9 mouse cellular contexts compared by ENCODE assay signal in the genomic region with DNA sequence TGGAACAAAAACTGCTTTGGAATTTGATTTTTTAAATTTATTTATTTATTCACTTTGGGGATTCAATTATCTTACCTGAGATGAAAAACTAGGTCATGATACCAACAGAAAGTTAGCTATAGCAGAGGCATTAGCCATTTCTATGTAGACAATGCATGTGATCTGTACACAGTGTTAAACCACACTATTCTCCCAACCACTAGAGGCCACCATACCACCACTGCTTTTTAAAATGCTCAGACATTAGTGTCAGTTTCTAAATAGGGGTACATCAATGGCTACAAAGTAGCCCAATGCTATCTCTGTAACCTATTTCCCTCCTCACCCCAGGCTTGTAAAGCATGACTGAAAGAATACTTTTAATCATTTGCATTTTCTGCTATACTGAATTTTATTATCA. TPM values are rescaled to one million over a fixed set of nuclear protein-coding genes. Genes with fewer than 3 reads are reported as not detected.
DNase-seq lines count a peak whose midpoint lies in the region; ATAC-seq and TF ChIP-seq lines count a peak whose summit lies in the region.
"Had no signal": no experiment of that assay in that cellular context is flagged by ENCODE, and none has a peak within 500 bp of the region (broad histone marks: within the 10 kb centered on the region; RNA-seq: fewer than 3 reads in every experiment).

No protein-coding gene starts in this region.

- TF ChIP-seq CTCF in hindbrain, postnatal 0 days (IDR thresholded peaks at IDR 0.05; ENCODE audit: low read depth), result peak; percentile 67

- H3K4me2 ChIP-seq in hindbrain, embryonic 11.5 days (replicated peaks; ENCODE audit: low read depth, low read length), result no peak overlapping the region
- no peak overlapping the region for H3K4me2 ChIP-seq in hindbrain, embryonic 12.5 days (replicated peaks)
- H3K4me2 ChIP-seq in hindbrain, postnatal 0 days (ENCODE audit: low read depth, low read length), result no peak overlapping the region

- DNase-seq in hindbrain, embryonic 11.5 days (ENCODE audit: low spot score), result peak; percentile 26
- DNase-seq in CD4-positive helper T cell, adult 2 months (ENCODE audit: low read depth, low spot score), result peak; percentile 22
- DNase-seq in T-cell, adult 2 months (ENCODE audit: low spot score), result peak; percentile 5
- DNase-seq in hindbrain, postnatal 0 days (ENCODE audit: low spot score), result peak; percentile 34
- no peak for DNase-seq in kidney, postnatal 25 days
- DNase-seq in right cerebral cortex, postnatal 10 days (ENCODE audit: low spot score in 2 of 2), result no peak
- no peak for DNase-seq in ovary, adult 18-20 months (ENCODE audit: low spot score)

- ATAC-seq in hindbrain, embryonic 11.5 days (ENCODE audit: low FRiP score), result no peak; the same call in 1 of the 2 replicates
- no peak for ATAC-seq in hindbrain, embryonic 12.5 days (ENCODE audit: low FRiP score)
- ATAC-seq in hindbrain, postnatal 0 days, result no peak

- H3K36me3 ChIP-seq in hindbrain, embryonic 11.5 days (ENCODE audit: control insufficient read depth, insufficient read depth, low read length), result no peaks in the 10 kb centered on the region
- peaks cover 41% of the 10 kb centered on the region for H3K36me3 ChIP-seq in hindbrain, embryonic 12.5 days
- H3K36me3 ChIP-seq in hindbrain, postnatal 0 days (ENCODE audit: insufficient read depth, low read length), result peaks cover 29% of the 10 kb centered on the region

- H3K4me3 ChIP-seq in hindbrain, embryonic 11.5 days (ENCODE audit: low read depth, low read length), result no peak overlapping the region
- no peak overlapping the region for H3K4me3 ChIP-seq in hindbrain, embryonic 12.5 days
- H3K4me3 ChIP-seq in hindbrain, postnatal 0 days (ENCODE audit: low read length), result no peak overlapping the region

- H3K9ac ChIP-seq in hindbrain, embryonic 11.5 days (ENCODE audit: low read depth, low read length), result no peak overlapping the region
- H3K9ac ChIP-seq in hindbrain, embryonic 12.5 days, result no peak overlapping the region
- H3K9ac ChIP-seq in hindbrain, postnatal 0 days (replicated peaks; ENCODE audit: low read length), result no peak overlapping the region

- no peak overlapping the region for H3K27ac ChIP-seq in hindbrain, embryonic 11.5 days (ENCODE audit: low read depth, low read length)
- no peak overlapping the region for H3K27ac ChIP-seq in hindbrain, embryonic 12.5 days
- H3K27ac ChIP-seq in hindbrain, postnatal 0 days, result no peak overlapping the region
- H3K27ac ChIP-seq: macrophage had no signal

- no peaks in the 10 kb centered on the region for H3K27me3 ChIP-seq in hindbrain, embryonic 11.5 days (ENCODE audit: control insufficient read depth, insufficient read depth, low read length)
- no peaks in the 10 kb centered on the region for H3K27me3 ChIP-seq in hindbrain, embryonic 12.5 days
- no peaks in the 10 kb centered on the region for H3K27me3 ChIP-seq in hindbrain, postnatal 0 days (ENCODE audit: insufficient read depth, low read length)

- H3K4me1 ChIP-seq in hindbrain, embryonic 11.5 days (replicated peaks; ENCODE audit: control insufficient read depth, insufficient read depth, low read length), result no peaks in the 10 kb centered on the region
- H3K4me1 ChIP-seq in hindbrain, embryonic 12.5 days, result no peaks in the 10 kb centered on the region
- H3K4me1 ChIP-seq in hindbrain, postnatal 0 days (ENCODE audit: insufficient read depth, low read length), result no peaks in the 10 kb centered on the region

- H3K9me3 ChIP-seq in hindbrain, embryonic 11.5 days (ENCODE audit: control insufficient read depth, low read length), result no peaks in the 10 kb centered on the region
- no peaks in the 10 kb centered on the region for H3K9me3 ChIP-seq in hindbrain, embryonic 12.5 days (replicated peaks)
- H3K9me3 ChIP-seq in hindbrain, postnatal 0 days (ENCODE audit: low read length), result no peaks in the 10 kb centered on the region

RNA-seq across cellular contexts. Expression of gene Heatr5b, which starts 26.1 kb away (rescaled TPM):
- 12.3 and 15.5 TPM in 2 replicates for polyA plus RNA-seq in hindbrain, embryonic 11.5 days (2014; fragmentation: Nextera tagmentation; extraction: Ambion mirVana)
- polyA plus RNA-seq in hindbrain, embryonic 12.5 days (2016; fragmentation: Nextera tagmentation; extraction: Ambion mirVana), result 24.8 and 25.5 TPM in 2 replicates
- total RNA-seq in hindbrain, postnatal 0 days (2014; rRNA removed), result 38.9 and 48.1 TPM in 2 replicates
- polyA plus RNA-seq in hindbrain, postnatal 0 days (2015; fragmentation: Nextera tagmentation; extraction: Ambion mirVana), result 9.0 and 9.5 TPM in 2 replicates

RNA-seq across cellular contexts. Expression of gene Gpatch11, which starts 26.3 kb away (rescaled TPM):
- 41.2 and 43.5 TPM in 2 replicates for polyA plus RNA-seq in hindbrain, embryonic 11.5 days (2014; fragmentation: Nextera tagmentation; extraction: Ambion mirVana)
- 45.1 and 54.9 TPM in 2 replicates for polyA plus RNA-seq in hindbrain, embryonic 12.5 days (2016; fragmentation: Nextera tagmentation; extraction: Ambion mirVana)
- total RNA-seq in hindbrain, postnatal 0 days (2014; rRNA removed), result 8.9 and 10.3 TPM in 2 replicates
- polyA plus RNA-seq in hindbrain, postnatal 0 days (2015; fragmentation: Nextera tagmentation; extraction: Ambion mirVana), result 50.2 and 57.0 TPM in 2 replicates

Comparison
In these comparisons a context has a peak if more than half of its experiments do, and no peak if none do; other contexts are left out.
1. DNase-seq: peak in hindbrain, embryonic 11.5 days (single experiment), CD4-positive helper T cell, adult 2 months (single experiment), T-cell, adult 2 months (single experiment) and hindbrain, postnatal 0 days (single experiment); none in kidney, postnatal 25 days (0 of 2), right cerebral cortex, postnatal 10 days (0 of 2) and ovary, adult 18-20 months (single experiment).